Mouse (Mus musculus): ENCODE results near the gene Nt5c2. TPM values are rescaled to one million over a fixed set of nuclear protein-coding genes. Genes with fewer than 3 reads are reported as not detected.

The Nt5c2 gene
- polyA plus RNA-seq, 1 experiment from 2014 or later = 85.4 TPM

- Histone ChIP-seq H3K4me3 (no peak overlapping the region), H3K27ac (no peak overlapping the region), H3K9ac (no peak overlapping the region), H3K4me1 (no peaks in the 10 kb centered on the region), H3K27me3 (no peaks in the 10 kb centered on the region), H3K9me3 (no peaks in the 10 kb centered on the region), H3K36me3 (peaks cover 60% of the 10 kb centered on the region), H3K4me2 (no peak overlapping the region)
- no peak for ATAC-seq (ENCODE audit: borderline replicate concordance, extremely low read depth, low FRiP score, low TSS enrichment)
- WGBS = 60% methylated on average over 3 of the region's 3 CpGs
Observed at GRCm38 (mm10) chr19:46892856-46893255, 122.1 kb downstream of the Nt5c2 start.

- Histone ChIP-seq H3K27me3 (no peaks in the 10 kb centered on the region), H3K9ac (no peak overlapping the region), H3K4me1 (no peaks in the 10 kb centered on the region), H3K4me2 (no peak overlapping the region), H3K36me3 (peaks cover 65% of the 10 kb centered on the region), H3K9me3 (no peaks in the 10 kb centered on the region), H3K4me3 (no peak overlapping the region), H3K27ac (no peak overlapping the region)
- 91% methylated on average over 8 of the region's 8 CpGs for WGBS
- ATAC-seq (ENCODE audit: borderline replicate concordance, extremely low read depth, low FRiP score, low TSS enrichment) = no peak
Observed at GRCm38 (mm10) chr19:46890657-46891056, 124.3 kb downstream of the Nt5c2 start.

GRCm38 (mm10) chr19:46889666-46890065 lies 125.3 kb downstream of the Nt5c2 start:
- Histone ChIP-seq H3K9me3 (no peaks in the 10 kb centered on the region), H3K27me3 (no peaks in the 10 kb centered on the region), H3K36me3 (peaks cover 74% of the 10 kb centered on the region), H3K27ac (no peak overlapping the region), H3K4me2 (no peak overlapping the region), H3K9ac (no peak overlapping the region), H3K4me1 (no peaks in the 10 kb centered on the region), H3K4me3 (no peak overlapping the region)
- 91% methylated on average over 8 of the region's 8 CpGs for WGBS
- ATAC-seq (ENCODE audit: borderline replicate concordance, extremely low read depth, low FRiP score, low TSS enrichment) = no peak

GRCm38 (mm10) chr19:46887811-46888527 lies 127.0 kb downstream of the Nt5c2 start:
- no peak overlapping the region for H3K4me2 ChIP-seq
- ATAC-seq (ENCODE audit: borderline replicate concordance, extremely low read depth, low FRiP score, low TSS enrichment) = no peak
- H3K36me3 ChIP-seq = peaks cover 85% of the 10 kb centered on the region
- no peak overlapping the region for H3K9ac ChIP-seq
- H3K9me3 ChIP-seq = no peaks in the 10 kb centered on the region
- WGBS = 68% methylated on average over 14 of the region's 14 CpGs
- no peak overlapping the region for H3K4me3 ChIP-seq
- H3K27me3 ChIP-seq = no peaks in the 10 kb centered on the region
- H3K4me1 ChIP-seq = no peaks in the 10 kb centered on the region
- no peak overlapping the region for H3K27ac ChIP-seq

GRCm38 (mm10) chr19:46886826-46887225 lies 128.1 kb downstream of the Nt5c2 start:
- Histone ChIP-seq H3K27ac (no peak overlapping the region), H3K27me3 (no peaks in the 10 kb centered on the region), H3K9me3 (no peaks in the 10 kb centered on the region), H3K9ac (no peak overlapping the region), H3K4me1 (no peaks in the 10 kb centered on the region), H3K4me3 (no peak overlapping the region), H3K4me2 (no peak overlapping the region), H3K36me3 (peaks cover 81% of the 10 kb centered on the region)
- WGBS = 70% methylated on average over 7 of the region's 7 CpGs
- ATAC-seq (ENCODE audit: borderline replicate concordance, extremely low read depth, low FRiP score, low TSS enrichment) = no peak

- ATAC-seq (ENCODE audit: borderline replicate concordance, extremely low read depth, low FRiP score, low TSS enrichment) = no peak
- 89% methylated on average over 4 of the region's 4 CpGs for WGBS
- Histone ChIP-seq H3K9ac (no peak overlapping the region), H3K9me3 (no peaks in the 10 kb centered on the region), H3K4me3 (no peak overlapping the region), H3K27me3 (no peaks in the 10 kb centered on the region), H3K4me1 (no peaks in the 10 kb centered on the region), H3K36me3 (peaks cover 70% of the 10 kb centered on the region), H3K27ac (no peak overlapping the region), H3K4me2 (no peak overlapping the region)
Observed at GRCm38 (mm10) chr19:46885365-46885764, 129.6 kb downstream of the Nt5c2 start.

- no peaks in the 10 kb centered on the region for H3K27me3 ChIP-seq
- H3K27ac ChIP-seq = no peak overlapping the region
- H3K4me2 ChIP-seq = no peak overlapping the region
- 95% methylated on average over 2 of the region's 2 CpGs for whole genome bisulfite sequencing
- peaks cover 24% of the 10 kb centered on the region; the same call in 1 of the 2 replicates for H3K36me3 ChIP-seq
- no peaks in the 10 kb centered on the region for H3K9me3 ChIP-seq
- H3K4me1 ChIP-seq = no peaks in the 10 kb centered on the region
- H3K4me3 ChIP-seq = no peak overlapping the region
- H3K9ac ChIP-seq = no peak overlapping the region
- no peak for ATAC-seq (ENCODE audit: borderline replicate concordance, extremely low read depth, low FRiP score, low TSS enrichment)
Observed at GRCm38 (mm10) chr19:46879876-46880275, 135.1 kb downstream of the Nt5c2 start.

GRCm38 (mm10) chr19:46878346-46878745 lies 136.6 kb downstream of the Nt5c2 start:
- Histone ChIP-seq H3K4me1 (no peaks in the 10 kb centered on the region), H3K4me2 (no peak overlapping the region), H3K36me3 (peaks cover 10% of the 10 kb centered on the region; the same call in 1 of the 2 replicates), H3K9me3 (no peaks in the 10 kb centered on the region), H3K27ac (no peak overlapping the region), H3K4me3 (no peak overlapping the region), H3K9ac (no peak overlapping the region), H3K27me3 (no peaks in the 10 kb centered on the region)
- 38% methylated on average over 13 of the region's 13 CpGs for WGBS
- ATAC-seq (ENCODE audit: borderline replicate concordance, extremely low read depth, low FRiP score, low TSS enrichment) = no peak

- 78% methylated on average over 13 of the region's 13 CpGs for WGBS
- no peaks in the 10 kb centered on the region for H3K4me1 ChIP-seq
- no peak for ATAC-seq (ENCODE audit: borderline replicate concordance, extremely low read depth, low FRiP score, low TSS enrichment)
- no peak overlapping the region for H3K4me2 ChIP-seq
- peaks cover 7% of the 10 kb centered on the region; the same call in 1 of the 2 replicates for H3K36me3 ChIP-seq
- no peak overlapping the region for H3K27ac ChIP-seq
- H3K9ac ChIP-seq = no peak overlapping the region
- H3K27me3 ChIP-seq = no peaks in the 10 kb centered on the region
- no peaks in the 10 kb centered on the region for H3K9me3 ChIP-seq
- H3K4me3 ChIP-seq = no peak overlapping the region
Observed at GRCm38 (mm10) chr19:46877886-46878285, 137.1 kb downstream of the Nt5c2 start.

- Histone ChIP-seq H3K4me2 (no peak overlapping the region), H3K9me3 (no peaks in the 10 kb centered on the region), H3K4me1 (no peaks in the 10 kb centered on the region), H3K9ac (no peak overlapping the region), H3K27ac (no peak overlapping the region), H3K4me3 (no peak overlapping the region), H3K36me3 (no peaks in the 10 kb centered on the region), H3K27me3 (no peaks in the 10 kb centered on the region)
- ATAC-seq (ENCODE audit: borderline replicate concordance, extremely low read depth, low FRiP score, low TSS enrichment) = no peak
- WGBS = 34% methylated on average over 12 of the region's 12 CpGs
Observed at GRCm38 (mm10) chr19:46875790-46876189, 139.2 kb downstream of the Nt5c2 start.

- Histone ChIP-seq H3K9ac (no peak overlapping the region), H3K4me3 (no peak overlapping the region), H3K27me3 (no peaks in the 10 kb centered on the region), H3K36me3 (no peaks in the 10 kb centered on the region), H3K9me3 (no peaks in the 10 kb centered on the region), H3K27ac (no peak overlapping the region), H3K4me1 (peaks cover 6% of the 10 kb centered on the region; the same call in 1 of the 2 replicates), H3K4me2 (no peak overlapping the region)
- no peak for ATAC-seq (ENCODE audit: borderline replicate concordance, extremely low read depth, low FRiP score, low TSS enrichment)
- WGBS = 76% methylated on average over 3 of the region's 3 CpGs
Observed at GRCm38 (mm10) chr19:46873924-46874323, 141.0 kb downstream of the Nt5c2 start.

GRCm38 (mm10) chr19:46871651-46872050 lies 143.3 kb downstream of the Nt5c2 start:
- ATAC-seq (ENCODE audit: borderline replicate concordance, extremely low read depth, low FRiP score, low TSS enrichment) = no peak
- no peaks in the 10 kb centered on the region for H3K9me3 ChIP-seq
- H3K4me2 ChIP-seq = no peak overlapping the region
- H3K4me3 ChIP-seq = no peak overlapping the region
- WGBS = 56% methylated on average over 7 of the region's 7 CpGs
- no peak overlapping the region for H3K27ac ChIP-seq
- H3K4me1 ChIP-seq = peaks cover 10% of the 10 kb centered on the region; the same call in 1 of the 2 replicates
- H3K27me3 ChIP-seq = no peaks in the 10 kb centered on the region
- H3K36me3 ChIP-seq = no peaks in the 10 kb centered on the region
- H3K9ac ChIP-seq = no peak overlapping the region
